Mouse (Mus musculus) forebrain, postnatal 0 days (tissue): Measurements from ENCODE around the gene Wdpcp. TPM values are rescaled to one million over a fixed set of nuclear protein-coding genes. Genes with fewer than 3 reads are reported as not detected.
"Not testable (repeated sequence)": the region's sequence is repeated elsewhere in the genome, so short reads cannot be mapped to it uniquely, and the experiment has no call there.

Experiments
- ATAC-seq: fragments of 200-750 bp; cut with Nextera tagmentation; 2 replicates; pipeline ENCODE4 v1.8.0; 2017; ENCODE audit warnings: mild to moderate bottlenecking, moderate library complexity
- DNase-seq: peaks from one replicate; pipeline ENCODE4 v3.0.0-alpha.2; 2015
- H3K27ac ChIP-seq: fragments of 300-500 bp; sonication (generic); 2 replicates; pipeline ENCODE4 v1.5.1; 2014; ENCODE audit warnings: low read depth, mild to moderate bottlenecking, antibody characterized with exemption, low read length, moderate library complexity, mixed read lengths
- H3K27me3 ChIP-seq: fragments of 300-500 bp; sonication (generic); 2 replicates; pipeline ENCODE4 v1.6.1; 2014; ENCODE audit warnings: mild to moderate bottlenecking, low read length, mixed read lengths; ENCODE audit not compliant: insufficient read depth
- H3K36me3 ChIP-seq: fragments of 300-500 bp; sonication (generic); 2 replicates; pipeline ENCODE4 v1.6.1; 2014; ENCODE audit warnings: mild to moderate bottlenecking, moderate library complexity; ENCODE audit not compliant: insufficient read depth
- H3K4me1 ChIP-seq: fragments of 300-500 bp; sonication (generic); 2 replicates; pipeline ENCODE4 v1.6.1; 2014; ENCODE audit warnings: antibody characterized with exemption; ENCODE audit not compliant: insufficient read depth
- H3K4me2 ChIP-seq: fragments of 300-500 bp; sonication (generic); 2 replicates; pipeline ENCODE4 v1.6.1; 2014; ENCODE audit warnings: low read depth, mild to moderate bottlenecking, moderate library complexity
- H3K4me3 ChIP-seq: fragments of 300-500 bp; sonication (generic); 2 replicates; pipeline ENCODE4 v1.5.1; 2014; ENCODE audit warnings: low read depth, low read length, mixed read lengths
- H3K9ac ChIP-seq: fragments of 300-500 bp; sonication (generic); 2 replicates; pipeline ENCODE4 v1.6.1; 2014; ENCODE audit warnings: mild to moderate bottlenecking
- H3K9me3 ChIP-seq: fragments of 300-500 bp; sonication (generic); 2 replicates; pipeline ENCODE4 v1.6.1; 2016; ENCODE audit warnings: low read length
- CTCF ChIP-seq: sonication (generic); IDR thresholded peaks from 2 replicates; pipeline ENCODE4 v1.5.1; 2016; ENCODE audit warnings: antibody characterized with exemption, control low read depth, low read depth
- WGBS: fragments of 180-500 bp; shearing (Covaris S2); extraction: QIAGEN DNeasy Blood & Tissue Kit; methylation state at CpG from one replicate; pipeline ENCODE4 v1.1.7; 2014; 5-methylcytosine and 5-hydroxymethylcytosine counted together
- polyA plus RNA-seq: library from polyadenylated mRNA; unstranded; fragments of >200 nt; fragmentation: Nextera tagmentation; extraction: Ambion mirVana; gene quantifications from 2 replicates; pipeline ENCODE4 v1.2.1, GENCODE M21; 2015
- total RNA-seq: library from RNA; depleted of rRNA; stranded (reverse); fragments of >200 nt; gene quantifications from 2 replicates; pipeline ENCODE4 v1.2.3, GENCODE M21; 2014; rRNA removed

Wdpcp gene
- total RNA-seq (17.9 and 18.1 TPM in 2 replicates), polyA plus RNA-seq (7.0 and 12.0 TPM in 2 replicates)

DNA sequence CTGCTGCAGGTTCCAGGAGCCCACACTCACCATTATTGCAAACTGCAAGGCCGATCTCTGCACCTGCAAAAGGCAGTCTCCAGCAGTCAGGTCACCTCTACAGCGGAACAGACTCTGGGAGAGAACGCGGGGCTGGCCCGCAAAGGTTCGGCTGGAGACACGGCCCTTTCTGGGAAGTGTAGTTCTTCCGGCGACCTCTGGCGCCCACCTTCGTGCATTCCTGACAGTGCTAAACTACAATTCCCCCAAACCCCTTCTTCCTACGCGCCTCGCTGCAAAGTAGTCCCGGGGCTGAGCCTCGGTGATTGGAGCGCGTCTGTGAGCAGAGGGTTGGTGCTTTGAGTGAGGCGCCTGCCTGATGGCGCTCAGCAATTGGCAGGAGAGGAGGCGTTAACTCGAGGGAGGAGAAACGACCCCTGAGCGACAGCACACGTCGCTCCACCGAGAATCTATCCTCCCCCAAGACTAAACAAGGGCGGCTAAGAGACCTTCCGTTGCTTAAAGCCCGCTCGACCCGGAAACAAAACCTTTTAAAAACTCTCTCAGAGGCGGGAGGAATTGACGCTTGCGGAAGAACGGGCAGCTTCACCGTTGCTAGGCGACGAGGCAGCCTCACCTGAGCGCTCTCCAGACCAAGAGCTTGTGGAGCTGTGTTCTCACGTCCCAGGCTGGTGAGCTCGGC, at the start of gene Wdpcp, which contains the start of gene Mdh1:
Gene Wdpcp (plus strand): TSS at position 536 of the 682 bp plus-strand sequence.
Gene Mdh1 (minus strand): TSS at position 668 of the 682 bp plus-strand sequence.
- peak within 1 kb of the TSS; percentile 87 for H3K27ac ChIP-seq
- no peaks in the 10 kb centered on the region for H3K36me3 ChIP-seq
- no peaks in the 10 kb centered on the region for H3K9me3 ChIP-seq
- H3K4me1 ChIP-seq: peaks cover 20% of the 10 kb centered on the region
- H3K9ac ChIP-seq: peak within 1 kb of the TSS; percentile 80
- H3K4me2 ChIP-seq: peak within 1 kb of the TSS; percentile 52
- H3K27me3 ChIP-seq: no peaks in the 10 kb centered on the region
- WGBS: under 1% methylated on average over 42 of the region's 42 CpGs
- peak within 1 kb of the TSS; percentile 72 for H3K4me3 ChIP-seq
- peak; percentile 57 for TF ChIP-seq CTCF
- ATAC-seq (peak; percentile 99), DNase-seq (peak; percentile 99)

DNA sequence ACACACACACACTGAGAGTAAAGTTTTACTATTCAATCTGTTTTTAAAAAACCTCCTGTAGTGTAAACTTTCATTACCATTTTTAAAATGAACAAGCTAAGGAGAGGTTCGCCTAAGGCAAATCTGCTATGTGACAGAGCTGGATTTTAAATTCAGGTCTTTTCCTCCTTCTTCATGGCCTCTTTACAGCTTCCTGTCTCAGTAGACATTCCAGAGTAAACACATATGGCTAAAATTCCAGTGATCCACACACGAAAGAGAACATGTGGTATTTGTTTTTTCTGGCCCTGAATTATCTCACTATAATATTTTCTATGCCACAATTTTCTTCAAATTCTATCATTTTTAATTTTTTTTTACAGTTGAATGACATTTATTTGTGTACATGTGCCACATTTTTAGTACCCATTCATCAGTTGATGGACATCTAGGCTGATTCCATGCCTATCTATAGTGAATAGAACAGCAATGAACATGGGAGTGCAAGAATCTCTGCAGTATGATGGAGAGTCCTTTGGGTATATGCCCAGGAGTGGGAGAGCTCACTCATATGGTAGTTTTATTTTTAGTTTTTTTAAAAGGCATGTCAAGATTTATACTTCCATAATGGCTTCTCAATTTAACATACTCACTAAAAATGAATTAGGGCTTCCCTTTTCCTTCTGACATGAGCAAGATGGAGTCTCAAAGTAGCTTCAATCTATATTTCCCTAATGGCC, 43.2 kb upstream of the Wdpcp start:
- Histone ChIP-seq H3K9me3 (no peaks in the 10 kb centered on the region), H3K27me3 (no peaks in the 10 kb centered on the region), H3K4me3 (no peak overlapping the region), H3K4me2 (no peak overlapping the region), H3K36me3 (no peaks in the 10 kb centered on the region), H3K9ac (no peak overlapping the region), H3K4me1 (no peaks in the 10 kb centered on the region), H3K27ac (no peak overlapping the region)
- WGBS: 52% methylated on average over 2 of the region's 2 CpGs
- ATAC-seq: peak; percentile 90
- DNase-seq: peak; percentile 56
- no peak for TF ChIP-seq CTCF

DNA sequence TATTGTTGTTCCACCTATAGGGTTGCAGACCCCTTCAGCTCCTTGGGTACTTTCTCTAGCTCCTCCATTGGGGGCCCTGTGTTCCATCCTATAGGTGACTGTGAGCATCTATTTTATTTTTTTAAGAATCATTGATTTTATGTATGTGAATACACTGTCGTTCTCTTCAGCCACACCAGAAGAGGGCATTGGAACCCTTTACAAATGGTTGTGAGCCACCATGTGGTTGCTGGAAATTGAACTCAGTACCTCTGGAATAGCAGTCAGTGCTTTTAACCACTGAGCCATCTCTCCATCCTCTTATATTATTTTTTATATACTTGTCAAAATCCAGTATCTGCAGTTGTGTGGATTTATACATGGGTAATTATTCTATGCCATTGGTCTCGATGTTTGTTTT, 41.2 kb upstream of the Wdpcp start:
- ATAC-seq: not testable (repeated sequence)
- WGBS: 85% methylated on average over 2 of the region's 2 CpGs

DNA sequence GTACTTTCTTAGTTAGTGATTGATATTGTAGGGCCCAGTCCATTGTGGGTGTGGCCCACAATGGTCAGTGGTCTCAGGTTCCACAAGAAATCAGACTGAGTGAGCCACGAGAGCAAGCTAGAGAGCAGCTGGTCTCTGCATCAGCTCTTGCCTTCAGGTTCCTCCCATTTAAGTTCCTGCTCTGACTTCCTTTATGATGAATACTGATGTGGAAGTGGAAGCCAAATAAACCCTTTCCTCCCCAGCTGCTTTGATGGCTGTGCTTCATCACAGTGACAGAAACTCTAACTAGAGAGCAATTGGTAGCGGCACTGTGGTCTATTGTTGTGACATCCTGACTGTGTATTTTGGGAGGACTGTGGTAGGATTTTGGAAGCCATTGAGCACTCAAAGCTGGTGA, 32.0 kb upstream of the Wdpcp start:
- H3K9ac ChIP-seq: no peak overlapping the region
- no peaks in the 10 kb centered on the region for H3K36me3 ChIP-seq
- no peaks in the 10 kb centered on the region for H3K4me1 ChIP-seq
- H3K9me3 ChIP-seq: no peaks in the 10 kb centered on the region
- no peak overlapping the region for H3K4me2 ChIP-seq
- H3K27me3 ChIP-seq: no peaks in the 10 kb centered on the region
- DNase-seq: no peak
- no peak for TF ChIP-seq CTCF
- H3K4me3 ChIP-seq: no peak overlapping the region
- 66% methylated on average over 2 of the region's 2 CpGs for WGBS
- H3K27ac ChIP-seq: no peak overlapping the region
- ATAC-seq: no peak

More for the DNA sequence above, 41.2 kb upstream of the Wdpcp start:
- H3K4me3 ChIP-seq, DNase-seq, H3K9ac ChIP-seq, H3K36me3 ChIP-seq, H3K9me3 ChIP-seq, H3K4me1 ChIP-seq, H3K27ac ChIP-seq, H3K27me3 ChIP-seq, H3K4me2 ChIP-seq: not testable (repeated sequence)

- Histone ChIP-seq H3K9ac (no peak overlapping the region), H3K9me3 (no peaks in the 10 kb centered on the region), H3K27me3 (no peaks in the 10 kb centered on the region), H3K36me3 (no peaks in the 10 kb centered on the region), H3K4me1 (no peaks in the 10 kb centered on the region), H3K27ac (no peak overlapping the region), H3K4me2 (no peak overlapping the region), H3K4me3 (no peak overlapping the region)
- ATAC-seq: no peak
- DNase-seq: no peak
- WGBS: 100% methylated on average over 2 of the region's 2 CpGs
- no peak for TF ChIP-seq CTCF
Measured at GRCm38 (mm10) chr11:21540622-21541021, 31.4 kb upstream of the Wdpcp start.

GRCm38 (mm10) chr11:21542731-21543130, 29.3 kb upstream of the Wdpcp start:
- Histone ChIP-seq H3K4me2 (no peak overlapping the region), H3K9ac (no peak overlapping the region), H3K36me3 (no peaks in the 10 kb centered on the region), H3K4me1 (no peaks in the 10 kb centered on the region), H3K27ac (no peak overlapping the region), H3K9me3 (no peaks in the 10 kb centered on the region), H3K27me3 (no peaks in the 10 kb centered on the region), H3K4me3 (no peak overlapping the region)
- DNase-seq (no peak), ATAC-seq (no peak)
- 82% methylated on average over 5 of the region's 5 CpGs for WGBS
- TF ChIP-seq CTCF: no peak

- 64% methylated on average over 2 of the region's 2 CpGs for WGBS
- peak; percentile 64 for DNase-seq
- peak overlapping the region; percentile 50; the same call in 1 of the 2 replicates for H3K27ac ChIP-seq
- no peaks in the 10 kb centered on the region for H3K4me1 ChIP-seq
- no peak overlapping the region for H3K4me2 ChIP-seq
- no peak overlapping the region for H3K4me3 ChIP-seq
- no peaks in the 10 kb centered on the region for H3K9me3 ChIP-seq
- no peaks in the 10 kb centered on the region for H3K27me3 ChIP-seq
- no peak for TF ChIP-seq CTCF
- peak; percentile 85 for ATAC-seq
- no peak overlapping the region for H3K9ac ChIP-seq
- no peaks in the 10 kb centered on the region for H3K36me3 ChIP-seq
Measured at GRCm38 (mm10) chr11:21545021-21545420, 27.0 kb upstream of the Wdpcp start.
